In the genomic region with DNA sequence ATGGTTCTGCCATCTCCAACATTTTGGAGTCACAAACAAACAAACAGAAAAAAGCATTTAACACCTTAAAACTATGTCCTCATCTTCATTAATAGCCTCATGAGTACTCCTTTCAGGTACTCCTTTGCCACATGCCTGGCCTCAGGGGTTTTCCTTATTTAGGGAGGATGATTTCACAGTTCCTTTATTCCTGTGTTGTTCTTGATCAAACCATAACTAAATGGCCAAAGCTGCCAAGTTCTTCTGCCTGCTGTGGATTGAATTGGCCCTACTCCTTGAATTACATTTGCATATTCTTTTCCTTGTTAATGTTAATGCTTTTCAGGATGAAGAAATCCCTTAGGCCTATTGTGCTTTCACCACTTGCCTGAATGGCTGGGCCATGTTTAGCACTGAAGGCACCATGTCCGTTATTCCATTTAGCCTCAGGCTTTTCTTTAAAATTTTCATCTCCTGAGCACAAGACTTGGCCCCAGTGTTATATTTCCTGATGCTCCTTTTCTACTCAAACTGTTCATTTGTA, we compare ENCODE assay signal across 22 mouse cellular contexts.
A peak's percentile ranks its signal among the peaks of the same experiment; 100 is the strongest.
DNase-seq lines count a peak whose midpoint lies in the region; ATAC-seq lines count a peak whose summit lies in the region.
"Had no signal": no experiment of that assay in that cellular context is flagged by ENCODE, and none has a peak within 500 bp of the region (broad histone marks: within the 10 kb centered on the region; RNA-seq: fewer than 3 reads in every experiment).

No protein-coding gene starts in this region.

- H3K4me1 ChIP-seq in midbrain, embryonic 11.5 days (ENCODE audit: control insufficient read depth, insufficient read depth, low read length): no peaks in the 10 kb centered on the region
- H3K4me1 ChIP-seq in midbrain, embryonic 16.5 days (ENCODE audit: control insufficient read depth, insufficient read depth, low read length): no peaks in the 10 kb centered on the region
- no peaks in the 10 kb centered on the region for H3K4me1 ChIP-seq in forebrain, embryonic 12.5 days
- no peaks in the 10 kb centered on the region for H3K4me1 ChIP-seq in midbrain, embryonic 13.5 days (replicated peaks)
- H3K4me1 ChIP-seq: heart, embryonic 10.5 days; limb, embryonic 10.5 days had no signal

- H3K27ac ChIP-seq in midbrain, embryonic 11.5 days (ENCODE audit: low read depth, low read length): no peak overlapping the region
- no peak overlapping the region for H3K27ac ChIP-seq in midbrain, embryonic 16.5 days (ENCODE audit: low read length)
- no peak overlapping the region for H3K27ac ChIP-seq in forebrain, embryonic 12.5 days
- H3K27ac ChIP-seq in midbrain, embryonic 13.5 days: no peak overlapping the region
- H3K27ac ChIP-seq: gastrocnemius, adult 2 months; heart, embryonic 10.5 days; left cerebral cortex, adult 2 months; limb, embryonic 10.5 days had no signal

- DNase-seq in midbrain, embryonic 11.5 days (ENCODE audit: low spot score, missing footprints): no peak
- DNase-seq in ZHBTc4 (ENCODE audit: low read depth, low spot score): peak; percentile 18
- DNase-seq in embryo, embryonic 11 days: no peak
- no peak for DNase-seq in yolk sac, embryonic 10.5 days (ENCODE audit: low spot score)
- DNase-seq: adrenal gland, postnatal 14 days; cerebellum, adult 9-10 months; gastrocnemius, adult 2 months; heart, postnatal 4 days; kidney, adult 18-20 months; kidney, postnatal 4 days; right cerebral cortex, adult 18-20 months; right cerebral cortex, postnatal 4 days; thymus, postnatal 14 days had no signal

- WGBS in midbrain, embryonic 11.5 days: 32% methylated on average over 1 of the region's 1 CpGs
- WGBS in midbrain, embryonic 16.5 days: 15% methylated on average over 1 of the region's 1 CpGs
- WGBS in forebrain, embryonic 12.5 days: 5% methylated on average over 1 of the region's 1 CpGs
- 2% methylated on average over 1 of the region's 1 CpGs for WGBS in midbrain, embryonic 13.5 days

- H3K4me2 ChIP-seq in midbrain, embryonic 11.5 days: no peak overlapping the region
- H3K4me2 ChIP-seq in midbrain, embryonic 16.5 days (ENCODE audit: low read length): no peak overlapping the region
- no peak overlapping the region for H3K4me2 ChIP-seq in forebrain, embryonic 12.5 days
- H3K4me2 ChIP-seq in midbrain, embryonic 13.5 days (replicated peaks): no peak overlapping the region

- no peaks in the 10 kb centered on the region for H3K9me3 ChIP-seq in midbrain, embryonic 11.5 days (ENCODE audit: control insufficient read depth, low read length)
- no peaks in the 10 kb centered on the region for H3K9me3 ChIP-seq in midbrain, embryonic 16.5 days (replicated peaks; ENCODE audit: control insufficient read depth, low read length, poor library complexity, severe bottlenecking)
- H3K9me3 ChIP-seq in forebrain, embryonic 12.5 days: no peaks in the 10 kb centered on the region
- H3K9me3 ChIP-seq in midbrain, embryonic 13.5 days: no peaks in the 10 kb centered on the region
- H3K9me3 ChIP-seq: heart, embryonic 10.5 days; limb, embryonic 10.5 days had no signal

- no peak overlapping the region for H3K9ac ChIP-seq in midbrain, embryonic 11.5 days (ENCODE audit: low read length)
- no peak overlapping the region for H3K9ac ChIP-seq in midbrain, embryonic 16.5 days (ENCODE audit: low read depth, low read length)
- H3K9ac ChIP-seq in forebrain, embryonic 12.5 days: no peak overlapping the region
- H3K9ac ChIP-seq in midbrain, embryonic 13.5 days (replicated peaks): no peak overlapping the region

- no peaks in the 10 kb centered on the region for H3K36me3 ChIP-seq in midbrain, embryonic 11.5 days (ENCODE audit: control insufficient read depth, insufficient read depth, low read length)
- no peaks in the 10 kb centered on the region for H3K36me3 ChIP-seq in midbrain, embryonic 16.5 days (ENCODE audit: control insufficient read depth, insufficient read depth, low read length)
- H3K36me3 ChIP-seq in forebrain, embryonic 12.5 days (replicated peaks): no peaks in the 10 kb centered on the region
- H3K36me3 ChIP-seq in midbrain, embryonic 13.5 days: no peaks in the 10 kb centered on the region
- H3K36me3 ChIP-seq: heart, embryonic 10.5 days; limb, embryonic 10.5 days had no signal

- ATAC-seq in midbrain, embryonic 11.5 days (ENCODE audit: low FRiP score): peak; percentile 83
- ATAC-seq in midbrain, embryonic 16.5 days: no peak
- peak; percentile 67; the same call in 1 of the 2 replicates for ATAC-seq in forebrain, embryonic 12.5 days (ENCODE audit: low FRiP score)
- peak; percentile 50; the same call in 1 of the 2 replicates for ATAC-seq in midbrain, embryonic 13.5 days
- no peak for ATAC-seq in megakaryocyte progenitor cell, adult 5-6 weeks (replicated peaks; ENCODE audit: poor library complexity)
- ATAC-seq: inflammation-experienced regulatory T-cells, adult 6 months had no signal

- no peak overlapping the region for H3K4me3 ChIP-seq in midbrain, embryonic 11.5 days (ENCODE audit: low read depth, low read length)
- H3K4me3 ChIP-seq in midbrain, embryonic 16.5 days (ENCODE audit: low read depth, low read length): no peak overlapping the region
- no peak overlapping the region for H3K4me3 ChIP-seq in forebrain, embryonic 12.5 days (replicated peaks)
- no peak overlapping the region for H3K4me3 ChIP-seq in midbrain, embryonic 13.5 days (replicated peaks)
- H3K4me3 ChIP-seq: erythroblast, embryonic 14.5 days; gastrocnemius, adult 2 months; heart, embryonic 10.5 days; left cerebral cortex, adult 2 months; limb, embryonic 10.5 days had no signal

- no peaks in the 10 kb centered on the region for H3K27me3 ChIP-seq in midbrain, embryonic 11.5 days (ENCODE audit: control insufficient read depth, insufficient read depth, low read length)
- H3K27me3 ChIP-seq in midbrain, embryonic 16.5 days (ENCODE audit: control insufficient read depth, insufficient read depth, low read depth, low read length): no peaks in the 10 kb centered on the region
- H3K27me3 ChIP-seq in forebrain, embryonic 12.5 days: no peaks in the 10 kb centered on the region
- no peaks in the 10 kb centered on the region for H3K27me3 ChIP-seq in midbrain, embryonic 13.5 days

Comparison
In these comparisons a context has a peak if more than half of its experiments do, and no peak if none do; other contexts are left out.
1. ATAC-seq: peak in midbrain, embryonic 11.5 days (single experiment), forebrain, embryonic 12.5 days (single experiment) and midbrain, embryonic 13.5 days (single experiment); none in midbrain, embryonic 16.5 days (single experiment) and megakaryocyte progenitor cell, adult 5-6 weeks (single experiment).